Mouse (Mus musculus) ES-Bruce4 (cell line): ENCODE measurements at regions not wholly inside any gene's neighbourhood (a gene's known extent, or its start where the extent isn't known, plus 50 kb on each side); places are given as distances from the start of the nearest gene placed in this dataset.
A peak's percentile ranks its signal among the peaks of the same experiment; 100 is the strongest.

ENCODE experiments used
- H3K27ac ChIP-seq: 2 replicates; pipeline ENCODE4 v1.5.1; 2012; ENCODE audit warnings: low read length, inconsistent platforms; ENCODE audit not compliant: insufficient read depth
- H3K27me3 ChIP-seq: 2 replicates; pipeline ENCODE4 v1.6.1; 2012; ENCODE audit warnings: mild to moderate bottlenecking, low read length, inconsistent platforms; ENCODE audit not compliant: control insufficient read depth, poor library complexity, insufficient read depth, severe bottlenecking
- H3K36me3 ChIP-seq: 2 replicates; pipeline ENCODE4 v1.6.1; 2012; ENCODE audit warnings: inconsistent platforms, mild to moderate bottlenecking, low read length, moderate library complexity; ENCODE audit not compliant: control insufficient read depth, poor library complexity, insufficient read depth, severe bottlenecking
- H3K4me1 ChIP-seq: one replicate; pipeline ENCODE4 v1.8.1; 2011; ENCODE audit warnings: low read length; ENCODE audit not compliant: control insufficient read depth, insufficient read depth
- H3K4me3 ChIP-seq: 2 replicates; pipeline ENCODE4 v1.5.1; 2011; ENCODE audit warnings: low read depth, mild to moderate bottlenecking, low read length
- H3K9ac ChIP-seq: 2 replicates; pipeline ENCODE4 v1.6.1; 2012; ENCODE audit warnings: low read depth, mild to moderate bottlenecking, inconsistent platforms; ENCODE audit not compliant: poor library complexity, severe bottlenecking
- H3K9me3 ChIP-seq: replicated peaks from 2 replicates; pipeline ENCODE4 v1.6.1; 2012; ENCODE audit warnings: mild to moderate bottlenecking, low read length, inconsistent platforms; ENCODE audit not compliant: control insufficient read depth, poor library complexity, insufficient read depth, severe bottlenecking
- CTCF ChIP-seq: IDR thresholded peaks from one replicate; pipeline ENCODE4 v1.8.1; 2011; ENCODE audit warnings: low read depth, low read length
- EP300 ChIP-seq: IDR thresholded peaks from 2 replicates; pipeline ENCODE4 v1.6.1; 2011; ENCODE audit warnings: low read depth, low read length; ENCODE audit not compliant: insufficient read depth
- POLR2A ChIP-seq: IDR thresholded peaks from one replicate; pipeline ENCODE4 v1.8.1; 2011; ENCODE audit warnings: low read length; ENCODE audit not compliant: insufficient read depth

- peaks cover 2% of the 10 kb centered on the region for H3K4me1 ChIP-seq
- no peak overlapping the region for H3K4me3 ChIP-seq
- no peaks in the 10 kb centered on the region for H3K9me3 ChIP-seq
- TF ChIP-seq EP300 (no peak), CTCF (no peak), POLR2A (no peak)
- no peaks in the 10 kb centered on the region for H3K36me3 ChIP-seq
- H3K9ac ChIP-seq, result no peak overlapping the region
- no peaks in the 10 kb centered on the region for H3K27me3 ChIP-seq
- no peak overlapping the region for H3K27ac ChIP-seq
Measured at GRCm38 (mm10) chr1:137176696-137177095, 216.4 kb upstream of the Nr5a2 start.

- Histone ChIP-seq H3K4me1 (peaks cover 2% of the 10 kb centered on the region), H3K27ac (peak overlapping the region; percentile 66; the same call in 1 of the 2 replicates), H3K27me3 (no peaks in the 10 kb centered on the region), H3K36me3 (no peaks in the 10 kb centered on the region), H3K9ac (no peak overlapping the region), H3K9me3 (no peaks in the 10 kb centered on the region), H3K4me3 (no peak overlapping the region)
- TF ChIP-seq POLR2A (no peak), CTCF (no peak), EP300 (no peak; the same call in 1 of the 2 replicates)
Measured at GRCm38 (mm10) chr1:137174081-137174480, 213.8 kb upstream of the Nr5a2 start.

GRCm38 (mm10) chr1:137172128-137172527 is 211.9 kb upstream of the Nr5a2 start:
- no peaks in the 10 kb centered on the region for H3K36me3 ChIP-seq
- no peaks in the 10 kb centered on the region for H3K27me3 ChIP-seq
- no peak overlapping the region for H3K9ac ChIP-seq
- H3K4me1 ChIP-seq, result peaks cover 2% of the 10 kb centered on the region
- no peaks in the 10 kb centered on the region for H3K9me3 ChIP-seq
- no peak overlapping the region for H3K4me3 ChIP-seq
- TF ChIP-seq EP300 (no peak), CTCF (no peak), POLR2A (no peak)
- no peak overlapping the region for H3K27ac ChIP-seq

- no peaks in the 10 kb centered on the region for H3K36me3 ChIP-seq
- H3K27me3 ChIP-seq, result no peaks in the 10 kb centered on the region
- H3K27ac ChIP-seq, result no peak overlapping the region
- no peaks in the 10 kb centered on the region for H3K9me3 ChIP-seq
- H3K9ac ChIP-seq, result no peak overlapping the region
- H3K4me3 ChIP-seq, result no peak overlapping the region
- peaks cover 2% of the 10 kb centered on the region for H3K4me1 ChIP-seq
- no peak for TF ChIP-seq CTCF
- no peak for TF ChIP-seq POLR2A
- TF ChIP-seq EP300, result no peak
Measured at GRCm38 (mm10) chr1:137171451-137171850, 211.2 kb upstream of the Nr5a2 start.

- H3K4me3 ChIP-seq, result no peak overlapping the region
- no peak for TF ChIP-seq POLR2A
- no peak for TF ChIP-seq CTCF
- no peak for TF ChIP-seq EP300
- no peaks in the 10 kb centered on the region for H3K36me3 ChIP-seq
- H3K4me1 ChIP-seq, result no peaks in the 10 kb centered on the region
- no peak overlapping the region for H3K9ac ChIP-seq
- no peak overlapping the region for H3K27ac ChIP-seq
- H3K9me3 ChIP-seq, result no peaks in the 10 kb centered on the region
- H3K27me3 ChIP-seq, result no peaks in the 10 kb centered on the region
Measured at GRCm38 (mm10) chr1:137147891-137148290, 187.6 kb upstream of the Nr5a2 start.

- H3K27ac ChIP-seq, result no peak overlapping the region
- H3K9ac ChIP-seq, result no peak overlapping the region
- no peaks in the 10 kb centered on the region for H3K9me3 ChIP-seq
- H3K4me1 ChIP-seq, result no peaks in the 10 kb centered on the region
- H3K27me3 ChIP-seq, result no peaks in the 10 kb centered on the region
- no peaks in the 10 kb centered on the region for H3K36me3 ChIP-seq
- no peak for TF ChIP-seq CTCF
- TF ChIP-seq EP300, result no peak
- no peak overlapping the region for H3K4me3 ChIP-seq
Measured at GRCm38 (mm10) chr1:137141879-137142570, 181.8 kb upstream of the Nr5a2 start.
